In the genomic region with DNA sequence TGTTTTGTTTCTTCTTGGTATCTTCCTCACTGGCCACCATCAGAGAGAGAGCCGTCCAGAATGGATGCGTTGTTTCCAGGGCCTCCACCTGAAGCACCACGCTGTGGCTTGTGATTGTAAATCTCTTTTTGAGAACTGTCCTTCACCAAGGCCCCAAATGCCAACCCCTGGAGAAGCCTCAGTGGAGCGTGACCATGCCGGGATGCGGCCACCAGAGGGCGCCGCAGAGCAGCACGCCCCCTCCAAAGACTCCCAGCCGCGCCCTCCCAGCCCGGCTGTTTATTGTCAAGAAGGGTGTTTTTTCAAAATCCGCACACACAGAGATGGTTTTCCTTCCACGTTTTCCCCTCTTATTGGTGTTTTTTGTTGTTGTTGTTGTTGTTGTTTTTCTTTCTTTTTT, we compare ENCODE assay signal across 9 mouse cellular contexts.
DNase-seq lines count a peak whose midpoint lies in the region; ATAC-seq and TF ChIP-seq lines count a peak whose summit lies in the region.
"Had no signal": no experiment of that assay in that cellular context is flagged by ENCODE, and none has a peak within 500 bp of the region (broad histone marks: within the 10 kb centered on the region; RNA-seq: fewer than 3 reads in every experiment).

No protein-coding gene starts in this region.

- no peak overlapping the region for H3K27ac ChIP-seq in MEL (ENCODE audit: control insufficient read depth, low read depth, low read length)
- no peak overlapping the region for H3K27ac ChIP-seq in forebrain, embryonic 16.5 days (ENCODE audit: low read length)
- no peak overlapping the region for H3K27ac ChIP-seq in hindbrain, embryonic 10.5 days
- H3K27ac ChIP-seq: liver, embryonic 13.5 days had no signal

- no peak for TF ChIP-seq POLR2A in MEL (IDR thresholded peaks at IDR 0.05; ENCODE audit: control insufficient read depth in 1 of 2, insufficient read depth in 1 of 2, low read depth in 1 of 2, low read length in 2 of 2, poor library complexity in 1 of 2)

- H3K79me2 ChIP-seq in MEL (ENCODE audit: control insufficient read depth, insufficient read depth, low read length, poor library complexity) = no peaks in the 10 kb centered on the region

- peak; percentile 81 for ATAC-seq in forebrain, embryonic 16.5 days

- TF ChIP-seq RAD21 in MEL (IDR thresholded peaks at IDR 0.05; ENCODE audit: low read depth, low read length) = peak; percentile 73

- H3K4me2 ChIP-seq in forebrain, embryonic 16.5 days (ENCODE audit: low read length) = no peak overlapping the region
- H3K4me2 ChIP-seq: liver, embryonic 13.5 days had no signal

- under 1% methylated on average over 14 of the region's 14 CpGs for WGBS in forebrain, embryonic 16.5 days
- 2% methylated on average over 14 of the region's 14 CpGs for WGBS in hindbrain, embryonic 10.5 days

- no peak for TF ChIP-seq EP300 in MEL (IDR thresholded peaks at IDR 0.05; ENCODE audit: low read depth in 1 of 2, low read length in 2 of 2)

- peak; percentile 67 for DNase-seq in MEL (ENCODE audit: low read depth, low spot score)
- DNase-seq in cerebellum, adult 11 months = peak; percentile 66
- peak; percentile 78 for DNase-seq in hindbrain, embryonic 10.5 days (ENCODE audit: low spot score)
- peak; percentile 31 for DNase-seq in layer of hippocampus, adult 9-10 months (ENCODE audit: low spot score)
- peak; percentile 73 for DNase-seq in lung, postnatal 36 days
- DNase-seq in retina, postnatal 1 day = peak; percentile 83
- peak; percentile 42 to 55 for DNase-seq in urinary bladder, adult 18-20 months (ENCODE audit: low spot score in 2 of 2)
- DNase-seq: liver, embryonic 13.5 days had no signal

- no peaks in the 10 kb centered on the region; a peak in 1 of 4 replicates for H3K27me3 ChIP-seq in MEL (ENCODE audit: control insufficient read depth in 1 of 2, insufficient read depth in 2 of 2, low read length in 2 of 2)
- H3K27me3 ChIP-seq in forebrain, embryonic 16.5 days (replicated peaks; ENCODE audit: control insufficient read depth, insufficient read depth, low read length) = no peaks in the 10 kb centered on the region
- no peaks in the 10 kb centered on the region for H3K27me3 ChIP-seq in hindbrain, embryonic 10.5 days (ENCODE audit: insufficient read depth, poor library complexity, severe bottlenecking)
- H3K27me3 ChIP-seq: liver, embryonic 13.5 days had no signal

- H3K4me1 ChIP-seq in MEL (ENCODE audit: control insufficient read depth in 1 of 2, insufficient read depth in 2 of 2, low read length in 2 of 2) = no peaks in the 10 kb centered on the region
- no peaks in the 10 kb centered on the region for H3K4me1 ChIP-seq in forebrain, embryonic 16.5 days (replicated peaks; ENCODE audit: control insufficient read depth, insufficient read depth, low read length)
- H3K4me1 ChIP-seq in hindbrain, embryonic 10.5 days (replicated peaks) = no peaks in the 10 kb centered on the region
- H3K4me1 ChIP-seq: liver, embryonic 13.5 days had no signal

- no peaks in the 10 kb centered on the region for H3K36me3 ChIP-seq in MEL (ENCODE audit: control insufficient read depth in 1 of 2, insufficient read depth in 2 of 2, low read length in 2 of 2)
- H3K36me3 ChIP-seq in forebrain, embryonic 16.5 days (ENCODE audit: control insufficient read depth, insufficient read depth) = no peaks in the 10 kb centered on the region
- H3K36me3 ChIP-seq in hindbrain, embryonic 10.5 days = no peaks in the 10 kb centered on the region
- H3K36me3 ChIP-seq: liver, embryonic 13.5 days had no signal

- peak; percentile 76 to 98 (median 88) for TF ChIP-seq CTCF in MEL (IDR thresholded peaks at IDR 0.05 in 2 of 3, conservative IDR thresholded peaks at IDR 0.05 in 1 of 3; ENCODE audit: control insufficient read depth in 1 of 3, insufficient read depth in 1 of 3, low read depth in 2 of 3, low read length in 3 of 3, poor library complexity in 1 of 3, severe bottlenecking in 1 of 3)

- H3K9me3 ChIP-seq in MEL (replicated peaks; ENCODE audit: insufficient read depth, low read length) = no peaks in the 10 kb centered on the region
- no peaks in the 10 kb centered on the region for H3K9me3 ChIP-seq in forebrain, embryonic 16.5 days (ENCODE audit: control insufficient read depth, low read length)
- H3K9me3 ChIP-seq in hindbrain, embryonic 10.5 days = no peaks in the 10 kb centered on the region
- H3K9me3 ChIP-seq: liver, embryonic 13.5 days had no signal

- no peak overlapping the region for H3K4me3 ChIP-seq in MEL (ENCODE audit: control insufficient read depth in 1 of 2, insufficient read depth in 1 of 2, low read depth in 2 of 2, low read length in 2 of 2)
- H3K4me3 ChIP-seq in forebrain, embryonic 16.5 days (replicated peaks; ENCODE audit: low read length) = no peak overlapping the region
- no peak overlapping the region for H3K4me3 ChIP-seq in hindbrain, embryonic 10.5 days
- H3K4me3 ChIP-seq: liver, embryonic 13.5 days had no signal

- no peak overlapping the region for H3K9ac ChIP-seq in MEL (ENCODE audit: control insufficient read depth, low read depth, low read length, poor library complexity, severe bottlenecking)
- H3K9ac ChIP-seq in forebrain, embryonic 16.5 days (replicated peaks; ENCODE audit: low read depth, low read length) = no peak overlapping the region
- H3K9ac ChIP-seq: liver, embryonic 13.5 days had no signal

TF ChIP-seq in MEL, 35 proteins besides CTCF, POLR2A, EP300 and RAD21:
- no peak for TF ChIP-seq CHD2 (IDR thresholded peaks at IDR 0.05; ENCODE audit: low read length)
- TF ChIP-seq USF1 (IDR thresholded peaks at IDR 0.05; ENCODE audit: low read depth, low read length) = 0 out of 2 replicates have a peak, but pooled peaks have one; percentile 9
- TF ChIP-seq MAZ (IDR thresholded peaks at IDR 0.05; ENCODE audit: low read depth, low read length) = no peak; the same call in 1 of the 2 replicates
- TF ChIP-seq CHD1 (IDR thresholded peaks at IDR 0.05; ENCODE audit: low read depth, low read length) = no peak
- TF ChIP-seq ZC3H11A (IDR thresholded peaks at IDR 0.05; ENCODE audit: low read depth, low read length) = peak; percentile 70
- no peak for TF ChIP-seq MXI1 (IDR thresholded peaks at IDR 0.05; ENCODE audit: low read depth, low read length)
- TF ChIP-seq GATA1 (IDR thresholded peaks at IDR 0.05; ENCODE audit: low read depth, low read length) = no peak
- peak; percentile 89 for TF ChIP-seq SMC3 (IDR thresholded peaks at IDR 0.05; ENCODE audit: low read depth, low read length)
- no peak for TF ChIP-seq JUND (IDR thresholded peaks at IDR 0.05; ENCODE audit: low read depth, low read length)
- no peak for TF ChIP-seq SIN3A (IDR thresholded peaks at IDR 0.05; ENCODE audit: low read length)
- no peak for TF ChIP-seq NELFE (IDR thresholded peaks at IDR 0.05; ENCODE audit: low read depth, low read length)
- TF ChIP-seq TCF12 (IDR thresholded peaks at IDR 0.05; ENCODE audit: low read depth, low read length) = no peak
- TF ChIP-seq RCOR1 (IDR thresholded peaks at IDR 0.05; ENCODE audit: low read depth, low read length) = no peak
TF ChIP-seq in MEL: peak in this region for 3.

Comparison
In these comparisons a context has a peak if more than half of its experiments do, and no peak if none do; other contexts are left out.
1. DNase-seq: peak in every context shown above with its lines; median percentile 83 in retina, postnatal 1 day; 78 in hindbrain, embryonic 10.5 days; 73 in lung, postnatal 36 days; 67 in MEL; 66 in cerebellum, adult 11 months; 48 in urinary bladder, adult 18-20 months; 31 in layer of hippocampus, adult 9-10 months.